Comparison of ENCODE assay signal across 28 mouse cellular contexts in genomic region chr8:78912470-78912869, GRCm38 (mm10).
"Had no signal": no experiment of that assay in that cellular context is flagged by ENCODE, and none has a peak within 500 bp of the region (broad histone marks: within the 10 kb centered on the region; RNA-seq: fewer than 3 reads in every experiment).

No protein-coding gene starts in this region.

- H3K27me3 ChIP-seq: limb, embryonic 12.5 days; limb, embryonic 13.5 days; limb, embryonic 15.5 days; liver, embryonic 12.5 days; liver, embryonic 13.5 days; liver, embryonic 15.5 days; lung, embryonic 15.5 days; megakaryocyte, embryonic 14.5 days; midbrain, embryonic 12.5 days; midbrain, embryonic 13.5 days; midbrain, embryonic 15.5 days; neural tube, embryonic 12.5 days; neural tube, embryonic 13.5 days had no signal

- DNase-seq: left cerebral cortex, postnatal 4 days; liver; liver, embryonic 13.5 days; liver, postnatal 0 days; lung, adult 18-20 months; lung, adult 2 months; lung, embryonic 14.5 days; lung, postnatal 14 days; lung, postnatal 36 days; lung, postnatal 4 days; midbrain, embryonic 14.5 days had no signal

- H3K4me3 ChIP-seq: limb, embryonic 10.5 days; limb, embryonic 12.5 days; limb, embryonic 13.5 days; limb, embryonic 15.5 days; liver, embryonic 12.5 days; liver, embryonic 13.5 days; liver, embryonic 15.5 days; lung, embryonic 15.5 days; megakaryocyte, embryonic 14.5 days; midbrain, embryonic 10.5 days; midbrain, embryonic 12.5 days; midbrain, embryonic 13.5 days; midbrain, embryonic 15.5 days; myocyte; neural tube, embryonic 12.5 days; neural tube, embryonic 13.5 days had no signal

- H3K36me3 ChIP-seq: limb, embryonic 10.5 days; limb, embryonic 12.5 days; limb, embryonic 13.5 days; limb, embryonic 15.5 days; liver, embryonic 12.5 days; liver, embryonic 13.5 days; liver, embryonic 15.5 days; lung, embryonic 15.5 days; midbrain, embryonic 10.5 days; midbrain, embryonic 12.5 days; midbrain, embryonic 13.5 days; midbrain, embryonic 15.5 days; neural tube, embryonic 12.5 days; neural tube, embryonic 13.5 days had no signal

- H3K9ac ChIP-seq: limb, embryonic 12.5 days; limb, embryonic 13.5 days; limb, embryonic 15.5 days; liver, embryonic 12.5 days; liver, embryonic 13.5 days; liver, embryonic 14.5 days; liver, embryonic 15.5 days; liver, postnatal 0 days; lung, embryonic 14.5 days; lung, embryonic 15.5 days; midbrain, embryonic 12.5 days; midbrain, embryonic 13.5 days; midbrain, embryonic 15.5 days; neural tube, embryonic 12.5 days; neural tube, embryonic 13.5 days had no signal

- H3K4me1 ChIP-seq: limb, embryonic 10.5 days; limb, embryonic 12.5 days; limb, embryonic 13.5 days; limb, embryonic 15.5 days; liver, embryonic 12.5 days; liver, embryonic 13.5 days; liver, embryonic 15.5 days; lung, embryonic 15.5 days; megakaryocyte, embryonic 14.5 days; midbrain, embryonic 10.5 days; midbrain, embryonic 12.5 days; midbrain, embryonic 13.5 days; midbrain, embryonic 15.5 days; neural tube, embryonic 12.5 days; neural tube, embryonic 13.5 days had no signal

- H3K27ac ChIP-seq: limb, embryonic 10.5 days; limb, embryonic 12.5 days; limb, embryonic 13.5 days; limb, embryonic 15.5 days; liver, embryonic 12.5 days; liver, embryonic 13.5 days; liver, embryonic 14.5 days; liver, embryonic 15.5 days; lung, embryonic 15.5 days; macrophage; midbrain, embryonic 10.5 days; midbrain, embryonic 12.5 days; midbrain, embryonic 13.5 days; midbrain, embryonic 15.5 days; neural tube, embryonic 12.5 days; neural tube, embryonic 13.5 days had no signal

- H3K9me3 ChIP-seq: limb, embryonic 10.5 days; limb, embryonic 13.5 days; limb, embryonic 15.5 days; liver, embryonic 12.5 days; liver, embryonic 13.5 days; liver, embryonic 15.5 days; lung, embryonic 15.5 days; midbrain, embryonic 10.5 days; midbrain, embryonic 12.5 days; midbrain, embryonic 15.5 days; neural tube, embryonic 12.5 days had no signal
